Mouse (Mus musculus) midbrain, embryonic 13.5 days (tissue): ENCODE measurements around the gene Dido1. TPM values are rescaled to one million over a fixed set of nuclear protein-coding genes. Genes with fewer than 3 reads are reported as not detected.

Experiments
- ATAC-seq: fragments of 200-750 bp; cut with Nextera tagmentation; 2 replicates; pipeline ENCODE4 v1.8.0; 2017; ENCODE audit warnings: mild to moderate bottlenecking, moderate TSS enrichment, moderate library complexity
- H3K27ac ChIP-seq: fragments of 300-500 bp; sonication (generic); 2 replicates; pipeline ENCODE4 v1.5.1; 2015; ENCODE audit warnings: inconsistent platforms, mild to moderate bottlenecking, moderate library complexity
- H3K27me3 ChIP-seq: fragments of 300-500 bp; sonication (generic); 2 replicates; pipeline ENCODE4 v1.6.1; 2015; ENCODE audit warnings: mild to moderate bottlenecking, inconsistent platforms
- H3K36me3 ChIP-seq: fragments of 300-500 bp; sonication (generic); 2 replicates; pipeline ENCODE4 v1.6.1; 2015; ENCODE audit warnings: mild to moderate bottlenecking, inconsistent platforms
- H3K4me1 ChIP-seq: fragments of 300-500 bp; sonication (generic); replicated peaks from 2 replicates; pipeline ENCODE4 v1.6.1; 2015; ENCODE audit warnings: inconsistent platforms
- H3K4me2 ChIP-seq: fragments of 300-500 bp; sonication (generic); replicated peaks from 2 replicates; pipeline ENCODE4 v1.6.1; 2015; ENCODE audit warnings: moderate library complexity, mild to moderate bottlenecking, inconsistent platforms
- H3K4me3 ChIP-seq: fragments of 300-500 bp; sonication (generic); replicated peaks from 2 replicates; pipeline ENCODE4 v1.5.1; 2015; ENCODE audit warnings: mild to moderate bottlenecking, inconsistent platforms
- H3K9ac ChIP-seq: fragments of 300-500 bp; sonication (generic); replicated peaks from 2 replicates; pipeline ENCODE4 v1.6.1; 2015; ENCODE audit warnings: mild to moderate bottlenecking, inconsistent platforms
- H3K9me3 ChIP-seq: fragments of 300-500 bp; sonication (generic); 2 replicates; pipeline ENCODE4 v1.6.1; 2016; ENCODE audit warnings: mild to moderate bottlenecking, inconsistent platforms
- WGBS: fragments of 180-500 bp; shearing (Covaris S2); methylation state at CpG from one replicate; pipeline ENCODE4 v1.1.7; 2015; 5-methylcytosine and 5-hydroxymethylcytosine counted together
- polyA plus RNA-seq: library from polyadenylated mRNA; unstranded; fragments of >200 nt; fragmentation: Nextera tagmentation; extraction: Ambion mirVana; gene quantifications from 2 replicates; pipeline ENCODE4 v1.2.1, GENCODE M21; 2015

Gene Dido1
- polyA plus RNA-seq, 1 experiment from 2014 or later = 36.3 TPM

- WGBS = 17% methylated on average over 3 of the region's 3 CpGs
These were observed 30.6 kb upstream of the Dido1 start for GRCm38 (mm10) chr2:180740349-180740748.

GRCm38 (mm10) chr2:180737984-180738383, 28.2 kb upstream of the Dido1 start:
- WGBS = 76% methylated on average over 2 of the region's 2 CpGs

More at GRCm38 (mm10) chr2:180740349-180740748, 30.6 kb upstream of the Dido1 start:
- H3K9me3 ChIP-seq = no peaks in the 10 kb centered on the region
- H3K4me3 ChIP-seq = no peak overlapping the region
- H3K27ac ChIP-seq = no peak overlapping the region
- no peaks in the 10 kb centered on the region for H3K4me1 ChIP-seq
- H3K9ac ChIP-seq = no peak overlapping the region
- H3K36me3 ChIP-seq = no peaks in the 10 kb centered on the region
- ATAC-seq = no peak
- H3K4me2 ChIP-seq = no peak overlapping the region
- no peaks in the 10 kb centered on the region for H3K27me3 ChIP-seq

GRCm38 (mm10) chr2:180735232-180735631, 25.4 kb upstream of the Dido1 start:
- no peaks in the 10 kb centered on the region for H3K36me3 ChIP-seq
- H3K27me3 ChIP-seq = no peaks in the 10 kb centered on the region
- no peak overlapping the region for H3K9ac ChIP-seq
- no peak for ATAC-seq
- no peak overlapping the region for H3K4me2 ChIP-seq
- no peaks in the 10 kb centered on the region for H3K9me3 ChIP-seq
- H3K4me1 ChIP-seq = no peaks in the 10 kb centered on the region
- WGBS = 84% methylated on average over 7 of the region's 7 CpGs
- H3K27ac ChIP-seq = no peak overlapping the region
- no peak overlapping the region for H3K4me3 ChIP-seq

More at GRCm38 (mm10) chr2:180737984-180738383, 28.2 kb upstream of the Dido1 start:
- no peaks in the 10 kb centered on the region for H3K27me3 ChIP-seq
- H3K9me3 ChIP-seq = no peaks in the 10 kb centered on the region
- no peak overlapping the region for H3K4me3 ChIP-seq
- H3K27ac ChIP-seq = no peak overlapping the region
- H3K4me1 ChIP-seq = no peaks in the 10 kb centered on the region
- ATAC-seq = no peak
- no peaks in the 10 kb centered on the region for H3K36me3 ChIP-seq
- H3K9ac ChIP-seq = no peak overlapping the region
- H3K4me2 ChIP-seq = no peak overlapping the region

GRCm38 (mm10) chr2:180731984-180732383, 22.2 kb upstream of the Dido1 start:
- no peak overlapping the region for H3K27ac ChIP-seq
- H3K27me3 ChIP-seq = no peaks in the 10 kb centered on the region
- H3K9ac ChIP-seq = no peak overlapping the region
- ATAC-seq = no peak
- H3K4me3 ChIP-seq = no peak overlapping the region
- no peaks in the 10 kb centered on the region for H3K9me3 ChIP-seq
- no peaks in the 10 kb centered on the region for H3K4me1 ChIP-seq
- no peaks in the 10 kb centered on the region for H3K36me3 ChIP-seq
- no peak overlapping the region for H3K4me2 ChIP-seq
- 85% methylated on average over 6 of the region's 6 CpGs for WGBS

- ATAC-seq = no peak
- Histone ChIP-seq H3K9me3 (no peaks in the 10 kb centered on the region), H3K4me3 (no peak overlapping the region), H3K4me1 (no peaks in the 10 kb centered on the region), H3K27me3 (no peaks in the 10 kb centered on the region), H3K9ac (no peak overlapping the region), H3K4me2 (no peak overlapping the region), H3K36me3 (no peaks in the 10 kb centered on the region), H3K27ac (no peak overlapping the region)
- 83% methylated on average over 3 of the region's 3 CpGs for WGBS
These were observed 21.2 kb upstream of the Dido1 start for GRCm38 (mm10) chr2:180731036-180731435.

- H3K4me3 ChIP-seq = no peak overlapping the region
- no peak overlapping the region for H3K4me2 ChIP-seq
- H3K4me1 ChIP-seq = peaks cover 4% of the 10 kb centered on the region
- H3K27me3 ChIP-seq = no peaks in the 10 kb centered on the region
- H3K9me3 ChIP-seq = no peaks in the 10 kb centered on the region
- H3K36me3 ChIP-seq = peaks cover 19% of the 10 kb centered on the region
- 60% methylated on average over 4 of the region's 4 CpGs for WGBS
- H3K9ac ChIP-seq = no peak overlapping the region
- no peak overlapping the region for H3K27ac ChIP-seq
- ATAC-seq = no peak
These were observed 17.8 kb upstream of the Dido1 start for GRCm38 (mm10) chr2:180727613-180728021.

- 78% methylated on average over 6 of the region's 6 CpGs for WGBS
- H3K36me3 ChIP-seq = peaks cover 26% of the 10 kb centered on the region
- H3K4me2 ChIP-seq = no peak overlapping the region
- H3K4me1 ChIP-seq = peaks cover 4% of the 10 kb centered on the region
- no peak overlapping the region for H3K27ac ChIP-seq
- no peaks in the 10 kb centered on the region for H3K9me3 ChIP-seq
- no peak overlapping the region for H3K9ac ChIP-seq
- H3K4me3 ChIP-seq = no peak overlapping the region
- H3K27me3 ChIP-seq = no peaks in the 10 kb centered on the region
- ATAC-seq = no peak
These were observed 17.1 kb upstream of the Dido1 start for GRCm38 (mm10) chr2:180726658-180727442.

- Histone ChIP-seq H3K27me3 (no peaks in the 10 kb centered on the region), H3K9ac (no peak overlapping the region), H3K27ac (no peak overlapping the region), H3K4me3 (no peak overlapping the region), H3K9me3 (no peaks in the 10 kb centered on the region), H3K4me2 (no peak overlapping the region), H3K4me1 (peaks cover 4% of the 10 kb centered on the region), H3K36me3 (peaks cover 34% of the 10 kb centered on the region)
- ATAC-seq = peak; percentile 22; the same call in 1 of the 2 replicates
- WGBS = 35% methylated on average over 6 of the region's 8 CpGs
These were observed 16.2 kb upstream of the Dido1 start for GRCm38 (mm10) chr2:180725856-180726629.

- peaks cover 41% of the 10 kb centered on the region for H3K36me3 ChIP-seq
- H3K9me3 ChIP-seq = no peaks in the 10 kb centered on the region
- 11% methylated on average over 6 of the region's 6 CpGs for WGBS
- H3K27ac ChIP-seq = no peak overlapping the region
- no peak overlapping the region for H3K4me3 ChIP-seq
- peaks cover 4% of the 10 kb centered on the region for H3K4me1 ChIP-seq
- 0 out of 2 replicates have a peak overlapping the region, but pooled peaks have one; percentile 16 for H3K9ac ChIP-seq
- 0 out of 2 replicates have a peak overlapping the region, but pooled peaks have one; percentile 6 for H3K4me2 ChIP-seq
- peak; percentile 31 for ATAC-seq
- no peaks in the 10 kb centered on the region for H3K27me3 ChIP-seq
These were observed 15.6 kb upstream of the Dido1 start for GRCm38 (mm10) chr2:180725414-180725778.

- WGBS = 5% methylated on average over 18 of the region's 18 CpGs
- Histone ChIP-seq H3K4me2 (0 out of 2 replicates have a peak within 1 kb of the TSS, but pooled peaks have one; percentile 6), H3K27ac (no peak within 1 kb of the TSS), H3K4me3 (no peak within 1 kb of the TSS), H3K9me3 (no peaks in the 10 kb centered on the region), H3K36me3 (peaks cover 46% of the 10 kb centered on the region), H3K27me3 (no peaks in the 10 kb centered on the region), H3K9ac (0 out of 2 replicates have a peak within 1 kb of the TSS, but pooled peaks have one; percentile 16), H3K4me1 (peaks cover 4% of the 10 kb centered on the region)
- ATAC-seq = peak; percentile 67; the same call in 1 of the 2 replicates
These were observed 15.0 kb upstream of the Dido1 start, which contains the start of gene Slc17a9 for GRCm38 (mm10) chr2:180724585-180725413. Slc17a9 (plus strand) TSS chr2:180725263.

GRCm38 (mm10) chr2:180723865-180724264, 14.1 kb upstream of the Dido1 start:
- WGBS = 71% methylated on average over 2 of the region's 2 CpGs
- no peak for ATAC-seq

More at GRCm38 (mm10) chr2:180723865-180724264, 14.1 kb upstream of the Dido1 start:
- Histone ChIP-seq H3K4me1 (peaks cover 4% of the 10 kb centered on the region), H3K27me3 (no peaks in the 10 kb centered on the region), H3K9me3 (no peaks in the 10 kb centered on the region), H3K36me3 (peaks cover 53% of the 10 kb centered on the region), H3K27ac (no peak overlapping the region), H3K9ac (no peak overlapping the region), H3K4me3 (no peak overlapping the region), H3K4me2 (no peak overlapping the region)
